Mouse (Mus musculus) midbrain, embryonic 14.5 days (tissue): Measurements from ENCODE around the gene Them5. TPM values are rescaled to one million over a fixed set of nuclear protein-coding genes. Genes with fewer than 3 reads are reported as not detected.
A peak's percentile ranks its signal among the peaks of the same experiment; 100 is the strongest.

Experiments
- ATAC-seq: fragments of 200-750 bp; cut with Nextera tagmentation; 2 replicates; pipeline ENCODE4 v1.8.0; 2017; ENCODE audit warnings: moderate number of reproducible peaks, moderate library complexity; ENCODE audit not compliant: low FRiP score, low TSS enrichment
- DNase-seq: peaks from one replicate; pipeline ENCODE4 v3.0.0-alpha.2; 2015
- H3K27ac ChIP-seq: fragments of 300-500 bp; sonication (generic); replicated peaks from 2 replicates; pipeline ENCODE4 v1.5.1; 2014; ENCODE audit warnings: mild to moderate bottlenecking, low read depth, low read length, moderate library complexity
- H3K27me3 ChIP-seq: fragments of 300-500 bp; sonication (generic); 2 replicates; pipeline ENCODE4 v1.6.1; 2014; ENCODE audit warnings: low read length, control low read depth, mixed read lengths; ENCODE audit not compliant: control insufficient read depth, insufficient read depth
- H3K36me3 ChIP-seq: fragments of 300-500 bp; sonication (generic); 2 replicates; pipeline ENCODE4 v1.6.1; 2014; ENCODE audit warnings: low read length, control low read depth; ENCODE audit not compliant: control insufficient read depth, insufficient read depth
- H3K4me1 ChIP-seq: fragments of 300-500 bp; sonication (generic); 2 replicates; pipeline ENCODE4 v1.6.1; 2014; ENCODE audit warnings: mild to moderate bottlenecking, antibody characterized with exemption, low read length, control low read depth; ENCODE audit not compliant: control insufficient read depth, insufficient read depth
- H3K4me2 ChIP-seq: fragments of 300-500 bp; sonication (generic); 2 replicates; pipeline ENCODE4 v1.6.1; 2014; ENCODE audit warnings: mild to moderate bottlenecking, low read length, moderate library complexity
- H3K4me3 ChIP-seq: fragments of 300-500 bp; sonication (generic); replicated peaks from 2 replicates; pipeline ENCODE4 v1.5.1; 2014; ENCODE audit warnings: low read depth, low read length
- H3K9ac ChIP-seq: fragments of 300-500 bp; sonication (generic); replicated peaks from 2 replicates; pipeline ENCODE4 v1.6.1; 2014; ENCODE audit warnings: mild to moderate bottlenecking, low read length, moderate library complexity
- H3K9me3 ChIP-seq: fragments of 300-500 bp; sonication (generic); 2 replicates; pipeline ENCODE4 v1.6.1; 2016; ENCODE audit warnings: low read length, control low read depth, mixed read lengths; ENCODE audit not compliant: control insufficient read depth
- WGBS: fragments of 180-500 bp; shearing (Covaris S2); extraction: QIAGEN DNeasy Blood & Tissue Kit; methylation state at CpG from one replicate; pipeline ENCODE4 v1.1.7; 2014; 5-methylcytosine and 5-hydroxymethylcytosine counted together
- polyA plus RNA-seq: library from polyadenylated mRNA; unstranded; fragments of >200 nt; fragmentation: Nextera tagmentation; extraction: Ambion mirVana; gene quantifications from 2 replicates; pipeline ENCODE4 v1.2.1, GENCODE M21; 2014

The Them5 gene
- polyA plus RNA-seq, result 0.18 TPM in 1 of 2 replicates, not detected in the other

DNA sequence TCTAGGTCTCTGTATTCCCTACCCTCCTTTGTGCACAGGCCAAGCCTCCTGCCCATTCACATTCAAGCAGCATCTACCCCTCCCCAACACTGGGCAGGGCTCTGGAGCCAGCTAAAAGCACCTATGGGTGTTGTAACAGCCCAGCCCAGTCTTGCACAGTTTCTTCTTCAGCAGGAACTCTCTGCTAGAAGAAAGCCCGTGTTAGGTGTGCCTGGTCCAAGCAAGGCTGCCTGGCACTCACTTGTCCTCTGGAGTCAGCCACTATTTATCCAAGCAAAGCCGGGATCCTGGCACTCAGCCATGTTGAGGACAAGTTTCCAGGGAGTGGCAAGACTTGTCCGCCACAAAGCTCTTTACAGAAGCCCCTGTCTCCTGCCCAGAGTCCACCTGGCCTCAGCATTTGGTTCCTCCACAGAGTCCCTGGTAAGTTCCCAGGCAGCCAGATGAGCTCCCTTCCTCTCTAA is at the start of gene Them5:
TSS of gene Them5 (plus strand) at position 141 of the 464 bp plus-strand sequence.
- H3K27ac ChIP-seq, result no peak within 1 kb of the TSS
- no peak for ATAC-seq
- peak; percentile 57 for DNase-seq

DNA sequence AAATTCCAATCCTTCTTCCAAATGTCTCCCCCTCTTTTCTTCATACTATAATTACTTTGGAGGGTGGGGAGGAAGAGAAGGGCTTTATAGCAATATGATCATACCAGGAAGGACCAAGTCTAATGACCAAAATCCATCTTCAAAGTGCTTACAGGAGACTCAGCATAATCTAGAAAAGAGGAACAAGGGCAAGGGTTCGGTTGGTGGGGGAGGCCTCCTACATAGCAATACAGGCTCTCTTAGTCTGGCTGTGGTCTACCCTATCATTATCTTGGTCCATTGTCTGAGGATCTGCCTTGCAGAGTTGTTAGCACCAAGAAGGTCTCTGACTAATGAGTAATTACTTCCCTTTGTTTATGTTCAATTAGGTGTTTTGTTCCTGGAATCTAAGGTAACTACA is 36.4 kb upstream of the Them5 start:
- Histone ChIP-seq H3K9me3 (no peaks in the 10 kb centered on the region), H3K27me3 (no peaks in the 10 kb centered on the region), H3K9ac (no peak overlapping the region), H3K4me3 (no peak overlapping the region), H3K36me3 (no peaks in the 10 kb centered on the region), H3K4me2 (no peak overlapping the region), H3K4me1 (no peaks in the 10 kb centered on the region), H3K27ac (no peak overlapping the region)
- DNase-seq (no peak), ATAC-seq (no peak)
- 91% methylated on average over 1 of the region's 1 CpGs for WGBS

More for the DNA sequence above, at the start of gene Them5:
- no peaks in the 10 kb centered on the region for H3K27me3 ChIP-seq
- no peaks in the 10 kb centered on the region for H3K9me3 ChIP-seq
- H3K4me1 ChIP-seq, result no peaks in the 10 kb centered on the region
- H3K9ac ChIP-seq, result no peak within 1 kb of the TSS
- no peaks in the 10 kb centered on the region for H3K36me3 ChIP-seq
- 50% methylated on average over 3 of the region's 3 CpGs for WGBS
- H3K4me3 ChIP-seq, result no peak within 1 kb of the TSS
- H3K4me2 ChIP-seq, result no peak within 1 kb of the TSS

DNA sequence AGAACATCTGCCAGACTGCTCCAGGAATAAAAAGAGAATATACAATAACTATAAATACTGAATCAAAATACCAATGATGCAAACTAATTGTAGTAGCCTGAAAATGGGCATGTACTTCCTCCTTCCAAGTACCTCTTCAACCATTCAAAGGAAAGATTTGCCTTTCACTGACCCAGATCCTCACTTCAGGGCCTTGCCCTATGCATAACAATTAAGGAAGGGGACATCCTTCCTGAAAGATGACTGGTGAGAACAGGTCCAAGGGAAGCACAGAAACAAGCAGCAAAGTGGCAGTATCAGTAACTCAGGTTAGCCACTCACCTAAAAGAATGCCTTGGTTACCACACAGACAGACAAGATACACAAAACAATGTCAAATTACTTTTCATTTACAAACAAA is 34.9 kb upstream of the Them5 start:
- Histone ChIP-seq H3K4me2 (no peak overlapping the region), H3K36me3 (no peaks in the 10 kb centered on the region), H3K9me3 (no peaks in the 10 kb centered on the region), H3K4me1 (peaks cover 11% of the 10 kb centered on the region; the same call in 1 of the 2 replicates), H3K4me3 (no peak overlapping the region), H3K27me3 (no peaks in the 10 kb centered on the region), H3K9ac (no peak overlapping the region), H3K27ac (no peak overlapping the region)
- DNase-seq (no peak), ATAC-seq (no peak)

DNA sequence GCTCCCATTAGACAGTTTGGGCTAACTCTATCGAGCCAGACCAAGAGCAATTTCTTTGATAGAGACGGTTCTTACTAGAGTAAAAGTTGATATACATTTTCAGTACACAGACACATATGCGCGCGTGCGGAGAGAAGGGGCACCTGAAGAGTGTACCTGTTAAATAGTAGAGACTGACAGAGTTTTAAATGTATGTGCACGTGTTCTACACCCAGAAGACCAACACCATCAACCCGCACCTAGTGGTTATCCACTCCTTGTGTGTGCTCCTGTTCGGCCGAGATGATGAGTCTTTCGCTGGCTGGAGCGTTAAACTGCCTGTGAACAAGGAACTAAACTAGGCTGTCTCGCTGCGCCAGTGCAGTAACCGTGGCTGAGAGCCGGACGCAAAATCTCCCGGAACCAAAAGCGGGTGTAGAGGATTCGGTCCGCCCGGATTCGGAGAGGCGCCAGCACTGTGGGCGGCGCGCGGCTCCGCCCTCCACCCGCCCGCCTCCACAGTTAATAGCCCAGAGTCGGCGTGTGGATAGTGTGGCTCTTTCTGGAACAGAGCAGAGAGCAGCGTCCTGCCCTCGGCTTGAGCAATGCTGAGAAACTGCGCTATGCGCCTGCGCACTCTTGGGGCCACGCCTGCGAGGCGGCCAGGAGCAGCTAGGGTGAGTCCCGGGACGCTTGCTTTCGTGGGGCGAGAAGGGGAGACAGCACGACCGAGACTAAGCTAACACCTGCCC is 32.1 kb upstream of the Them5 start, which contains the start of gene Them4:
TSS of gene Them4 (plus strand) at position 457 of the 731 bp plus-strand sequence.
- ATAC-seq, result peak; percentile 95

DNA sequence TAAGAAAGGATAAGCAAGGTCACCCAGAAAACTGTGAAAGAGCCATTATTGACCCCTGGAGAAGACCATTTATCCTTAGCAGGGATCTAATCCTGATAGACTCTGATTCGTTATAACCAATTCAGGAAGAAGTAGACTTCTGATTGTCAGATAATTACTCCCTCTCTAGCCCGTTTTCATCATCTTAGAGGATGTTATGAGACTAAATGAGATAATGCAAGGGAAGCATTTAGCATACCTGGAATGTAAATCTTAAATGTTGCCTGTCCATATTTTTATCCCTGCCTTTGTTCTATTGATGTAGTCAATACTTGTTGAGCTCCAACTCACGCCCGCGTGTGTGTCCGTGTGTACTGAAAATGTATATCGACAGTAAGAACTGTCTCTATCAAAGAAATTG is 31.4 kb upstream of the Them5 start:
- WGBS, result 42% methylated on average over 7 of the region's 7 CpGs
- Histone ChIP-seq H3K36me3 (no peaks in the 10 kb centered on the region), H3K27ac (peak overlapping the region; percentile 81), H3K27me3 (no peaks in the 10 kb centered on the region), H3K4me2 (peak overlapping the region; percentile 62), H3K4me3 (peak overlapping the region; percentile 62), H3K9ac (peak overlapping the region; percentile 74), H3K4me1 (peaks cover 11% of the 10 kb centered on the region; the same call in 1 of the 2 replicates), H3K9me3 (no peaks in the 10 kb centered on the region)
- ATAC-seq (no peak), DNase-seq (peak; percentile 49)

More for the DNA sequence above, 32.1 kb upstream of the Them5 start, which contains the start of gene Them4:
- DNase-seq, result peak; percentile 95
- 3% methylated on average over 47 of the region's 47 CpGs for WGBS
- Histone ChIP-seq H3K9ac (peak within 1 kb of the TSS; percentile 74), H3K4me2 (peak within 1 kb of the TSS; percentile 62), H3K9me3 (no peaks in the 10 kb centered on the region), H3K4me1 (peaks cover 11% of the 10 kb centered on the region; the same call in 1 of the 2 replicates), H3K4me3 (peak within 1 kb of the TSS; percentile 62), H3K36me3 (no peaks in the 10 kb centered on the region), H3K27ac (peak within 1 kb of the TSS; percentile 81), H3K27me3 (no peaks in the 10 kb centered on the region)

DNA sequence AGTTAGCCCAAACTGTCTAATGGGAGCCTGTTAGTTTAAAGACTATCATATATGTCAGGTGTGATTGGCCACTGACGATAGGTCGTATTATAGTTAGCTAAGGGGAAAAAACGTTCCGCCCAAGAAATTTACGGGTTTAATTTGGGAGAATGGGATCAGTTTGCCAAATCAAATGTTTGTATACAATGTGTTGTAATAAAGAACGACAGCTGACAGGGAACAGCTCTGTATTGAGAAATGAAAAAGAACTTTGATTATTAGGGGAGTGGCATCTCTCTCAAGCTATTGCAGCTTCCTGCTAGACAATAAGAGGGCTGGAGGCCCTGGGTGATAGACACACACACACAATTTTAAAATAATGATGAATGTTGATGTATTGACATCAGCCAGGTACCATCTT is 31.0 kb upstream of the Them5 start:
- no peak overlapping the region for H3K27ac ChIP-seq
- DNase-seq (no peak), ATAC-seq (no peak)
- H3K4me2 ChIP-seq, result peak overlapping the region; percentile 62
- peaks cover 11% of the 10 kb centered on the region; the same call in 1 of the 2 replicates for H3K4me1 ChIP-seq
- peak overlapping the region; percentile 62 for H3K4me3 ChIP-seq
- peak overlapping the region; percentile 74; the same call in 1 of the 2 replicates for H3K9ac ChIP-seq
- H3K27me3 ChIP-seq, result no peaks in the 10 kb centered on the region
- no peaks in the 10 kb centered on the region for H3K9me3 ChIP-seq
- WGBS, result 80% methylated on average over 6 of the region's 6 CpGs
- H3K36me3 ChIP-seq, result no peaks in the 10 kb centered on the region

DNA sequence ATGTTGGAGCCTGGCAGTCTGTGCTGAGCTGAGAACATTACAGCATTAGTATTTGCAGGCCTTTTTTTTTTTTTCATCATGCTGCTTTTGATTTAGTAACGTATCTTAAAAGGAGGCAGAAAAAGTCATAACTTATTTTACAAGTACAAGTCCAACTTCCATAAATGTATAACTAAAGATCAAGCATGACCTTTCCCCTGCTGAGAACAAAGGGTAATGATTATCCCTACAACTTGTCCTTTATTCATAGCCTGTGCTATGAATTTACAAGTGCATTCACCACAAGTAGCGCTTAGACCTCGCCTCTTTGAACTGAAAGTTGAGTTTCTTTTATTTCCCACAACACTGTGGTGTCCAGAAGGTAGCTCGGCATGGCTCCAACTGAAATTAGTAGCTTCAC is 30.5 kb upstream of the Them5 start:
- no peak overlapping the region; the same call in 1 of the 2 replicates for H3K9ac ChIP-seq
- no peaks in the 10 kb centered on the region for H3K9me3 ChIP-seq
- H3K27me3 ChIP-seq, result no peaks in the 10 kb centered on the region
- ATAC-seq (no peak), DNase-seq (no peak)
- no peak overlapping the region for H3K27ac ChIP-seq
- peak overlapping the region; percentile 62 for H3K4me2 ChIP-seq
- H3K4me1 ChIP-seq, result peaks cover 11% of the 10 kb centered on the region; the same call in 1 of the 2 replicates
- no peaks in the 10 kb centered on the region for H3K36me3 ChIP-seq
- WGBS, result 78% methylated on average over 4 of the region's 4 CpGs
- no peak overlapping the region; the same call in 1 of the 2 replicates for H3K4me3 ChIP-seq

DNA sequence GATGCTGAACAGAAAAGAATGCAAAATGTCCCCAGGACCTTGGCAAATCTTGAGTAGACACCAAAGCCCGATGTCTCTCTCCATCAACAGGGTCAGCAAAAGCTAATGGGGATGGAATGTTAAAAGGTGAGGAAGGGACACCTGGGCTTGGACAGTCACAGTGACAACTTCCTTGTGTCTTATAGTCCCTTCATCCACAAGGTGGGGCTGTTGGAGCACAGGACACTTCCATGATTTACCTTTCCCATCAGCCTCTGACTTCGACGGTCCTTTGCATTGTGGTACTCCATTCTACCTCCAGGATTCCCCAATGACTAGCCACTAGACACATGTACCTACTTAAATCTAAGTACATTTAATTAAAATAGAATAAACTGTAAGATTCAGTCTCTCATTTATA is 13.2 kb upstream of the Them5 start:
- ATAC-seq (no peak), DNase-seq (peak; percentile 6)
- no peaks in the 10 kb centered on the region for H3K27me3 ChIP-seq
- no peak overlapping the region for H3K9ac ChIP-seq
- no peaks in the 10 kb centered on the region for H3K9me3 ChIP-seq
- no peak overlapping the region for H3K4me3 ChIP-seq
- H3K4me1 ChIP-seq, result no peaks in the 10 kb centered on the region
- no peak overlapping the region for H3K27ac ChIP-seq
- no peak overlapping the region for H3K4me2 ChIP-seq
- WGBS, result 67% methylated on average over 3 of the region's 3 CpGs
- peaks cover 48% of the 10 kb centered on the region for H3K36me3 ChIP-seq

DNA sequence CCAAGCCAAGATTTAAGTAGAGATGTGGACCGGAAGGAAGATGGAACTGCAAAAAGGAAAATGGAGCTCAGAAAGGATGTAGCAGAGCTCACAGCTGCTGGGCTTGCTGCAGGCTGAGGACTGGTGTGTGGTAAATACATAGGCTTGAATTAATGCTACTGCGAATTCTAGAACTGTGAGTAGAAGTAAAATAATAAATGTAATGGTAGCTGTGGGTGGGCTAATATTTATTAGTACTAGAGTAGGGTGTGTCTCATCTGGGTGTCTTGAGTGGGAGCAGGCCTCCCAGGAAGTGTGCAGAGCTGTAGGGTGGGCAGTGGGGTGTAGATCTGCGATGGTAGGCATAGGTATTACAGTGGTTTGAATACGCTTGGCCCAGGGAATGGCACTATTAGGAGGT is 7.5 kb upstream of the Them5 start:
- WGBS, result 93% methylated on average over 4 of the region's 4 CpGs
- no peak overlapping the region for H3K27ac ChIP-seq
- H3K4me3 ChIP-seq, result no peak overlapping the region
- H3K27me3 ChIP-seq, result no peaks in the 10 kb centered on the region
- no peaks in the 10 kb centered on the region for H3K4me1 ChIP-seq
- H3K4me2 ChIP-seq, result no peak overlapping the region
- H3K9ac ChIP-seq, result no peak overlapping the region
- no peak for DNase-seq
- no peak for ATAC-seq
- H3K36me3 ChIP-seq, result peaks cover 27% of the 10 kb centered on the region
- no peaks in the 10 kb centered on the region for H3K9me3 ChIP-seq
